Mouse (Mus musculus): Measurements from ENCODE around the gene Paqr9. TPM values are rescaled to one million over a fixed set of nuclear protein-coding genes. Genes with fewer than 3 reads are reported as not detected.

Gene Paqr9
- polyA plus RNA-seq, 1 experiment from 2014 or later: 0.16 TPM

DNA sequence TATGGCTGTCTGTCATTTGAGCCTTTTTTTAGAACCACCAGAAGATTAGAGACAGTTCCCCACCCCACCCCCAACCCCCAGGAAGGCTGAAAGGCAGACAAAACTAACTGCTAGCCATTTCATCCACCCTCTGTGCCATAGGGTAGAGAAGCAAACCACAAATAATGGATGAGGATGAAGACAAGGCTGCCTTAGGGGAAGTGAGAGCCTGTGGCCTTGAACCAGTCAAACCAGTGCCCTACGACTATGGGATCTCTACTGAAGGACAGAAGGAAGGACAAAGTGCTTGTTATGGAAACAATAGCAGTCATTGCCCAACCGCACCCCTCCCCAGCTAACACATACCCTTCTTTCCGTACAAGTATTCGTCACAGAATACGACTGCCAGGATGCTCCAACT, 9.8 kb downstream of the Paqr9 start:
- Histone ChIP-seq H3K27me3 (replicated peaks; ENCODE audit: low read depth, poor library complexity, severe bottlenecking) (peaks cover 23% of the 10 kb centered on the region), H3K9me3 (no peaks in the 10 kb centered on the region), H3K36me3 (replicated peaks) (no peaks in the 10 kb centered on the region), H3K4me3 (no peak overlapping the region), H3K27ac (replicated peaks) (no peak overlapping the region), H3K4me1 (0 out of 2 replicates have a peak, but pooled peaks cover 3% of the 10 kb centered on the region)
- DNase-seq (ENCODE audit: low spot score): no peak
- WGBS: 87% methylated on average over 5 of the region's 5 CpGs

GRCm38 (mm10) chr9:95569966-95570365, 10.5 kb downstream of the Paqr9 start:
- Histone ChIP-seq H3K4me1 (0 out of 2 replicates have a peak, but pooled peaks cover 3% of the 10 kb centered on the region), H3K27me3 (replicated peaks; ENCODE audit: low read depth, poor library complexity, severe bottlenecking) (0 out of 2 replicates have a peak, but pooled peaks cover 15% of the 10 kb centered on the region), H3K9me3 (no peaks in the 10 kb centered on the region), H3K4me3 (no peak overlapping the region), H3K36me3 (replicated peaks) (no peaks in the 10 kb centered on the region), H3K27ac (replicated peaks) (no peak overlapping the region)
- no peak for DNase-seq (ENCODE audit: low spot score)
- 91% methylated on average over 5 of the region's 5 CpGs for WGBS

- 88% methylated on average over 4 of the region's 4 CpGs for WGBS
- Histone ChIP-seq H3K27ac (replicated peaks) (no peak overlapping the region), H3K9me3 (no peaks in the 10 kb centered on the region), H3K4me1 (no peaks in the 10 kb centered on the region), H3K4me3 (no peak overlapping the region), H3K36me3 (replicated peaks) (no peaks in the 10 kb centered on the region), H3K27me3 (replicated peaks; ENCODE audit: low read depth, poor library complexity, severe bottlenecking) (0 out of 2 replicates have a peak, but pooled peaks cover 12% of the 10 kb centered on the region)
- no peak for DNase-seq (ENCODE audit: low spot score)
Measured at GRCm38 (mm10) chr9:95570604-95571003, 11.1 kb downstream of the Paqr9 start.

DNA sequence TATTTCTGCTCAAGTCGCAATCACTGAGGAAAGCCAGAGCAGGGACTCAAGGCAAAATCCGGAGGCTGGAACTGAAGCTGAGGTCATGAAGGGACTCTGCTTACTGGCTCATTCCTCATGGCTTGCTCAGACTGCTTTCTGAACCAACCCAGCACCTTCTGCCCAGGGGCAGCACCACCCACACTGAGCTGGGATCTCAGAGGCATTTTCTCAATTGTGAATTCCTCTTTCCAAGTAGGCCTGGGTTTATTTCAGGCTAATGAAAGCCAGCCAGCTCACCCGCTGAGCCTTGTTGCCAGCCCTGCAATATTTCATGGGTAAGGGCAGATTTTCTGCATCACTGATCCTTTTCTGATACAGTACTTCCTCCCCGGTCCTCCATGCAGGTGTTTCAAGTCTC, 12.0 kb downstream of the Paqr9 start:
- Histone ChIP-seq H3K4me1 (no peaks in the 10 kb centered on the region), H3K36me3 (replicated peaks) (no peaks in the 10 kb centered on the region), H3K27ac (replicated peaks) (no peak overlapping the region), H3K4me3 (no peak overlapping the region), H3K27me3 (replicated peaks; ENCODE audit: low read depth, poor library complexity, severe bottlenecking) (0 out of 2 replicates have a peak, but pooled peaks cover 6% of the 10 kb centered on the region), H3K9me3 (no peaks in the 10 kb centered on the region)
- WGBS: 82% methylated on average over 4 of the region's 4 CpGs
- DNase-seq (ENCODE audit: low spot score): no peak

DNA sequence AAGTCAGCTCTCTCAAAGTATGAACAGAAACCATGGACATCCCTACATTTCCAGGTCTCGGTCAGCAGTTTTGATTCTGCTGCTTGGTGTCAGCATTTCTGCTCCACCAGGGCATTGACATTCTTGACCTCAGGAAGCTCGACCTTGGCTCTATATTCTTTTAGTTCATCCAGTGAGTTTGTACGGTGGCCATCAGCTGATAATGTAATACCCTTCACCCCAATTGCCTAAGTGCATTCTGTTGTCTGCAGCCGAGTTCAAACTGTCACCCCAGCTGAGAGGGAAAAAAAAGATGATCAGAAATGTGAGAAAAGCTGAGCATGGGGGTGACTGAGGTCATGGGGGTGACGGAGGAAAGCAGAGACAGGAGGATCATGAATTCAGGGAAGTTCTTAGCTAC, 13.1 kb downstream of the Paqr9 start:
- no peaks in the 10 kb centered on the region for H3K4me1 ChIP-seq
- no peaks in the 10 kb centered on the region for H3K36me3 ChIP-seq (replicated peaks)
- no peak overlapping the region for H3K4me3 ChIP-seq
- 69% methylated on average over 5 of the region's 5 CpGs for WGBS
- H3K27ac ChIP-seq (replicated peaks): no peak overlapping the region
- no peak for DNase-seq (ENCODE audit: low spot score)
- H3K9me3 ChIP-seq: no peaks in the 10 kb centered on the region
- no peaks in the 10 kb centered on the region for H3K27me3 ChIP-seq (replicated peaks; ENCODE audit: low read depth, poor library complexity, severe bottlenecking)

DNA sequence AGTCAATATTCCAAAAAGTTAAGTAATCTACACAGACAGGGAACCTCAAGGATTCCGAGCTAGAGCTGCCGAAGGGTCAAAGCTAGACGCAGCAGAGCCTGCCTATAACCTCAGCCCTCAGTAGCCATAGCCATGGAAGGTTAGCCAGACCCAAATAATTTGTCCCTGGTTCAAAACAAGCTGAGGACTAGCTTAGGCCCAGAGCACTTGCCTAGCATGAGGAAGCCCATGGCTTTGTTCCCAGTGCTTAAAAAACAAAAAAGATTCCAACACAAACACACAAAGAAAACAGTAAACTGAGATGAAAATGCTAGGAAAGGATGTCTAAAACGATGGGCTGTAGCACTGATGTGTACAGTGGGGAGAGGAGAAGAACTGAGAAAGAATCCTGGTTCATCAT, 14.7 kb downstream of the Paqr9 start:
- Histone ChIP-seq H3K4me3 (no peak overlapping the region), H3K27ac (replicated peaks) (no peak overlapping the region), H3K27me3 (replicated peaks; ENCODE audit: low read depth, poor library complexity, severe bottlenecking) (no peaks in the 10 kb centered on the region), H3K36me3 (replicated peaks) (no peaks in the 10 kb centered on the region), H3K4me1 (no peaks in the 10 kb centered on the region), H3K9me3 (no peaks in the 10 kb centered on the region)
- DNase-seq (ENCODE audit: low spot score): no peak
- 85% methylated on average over 4 of the region's 4 CpGs for WGBS

DNA sequence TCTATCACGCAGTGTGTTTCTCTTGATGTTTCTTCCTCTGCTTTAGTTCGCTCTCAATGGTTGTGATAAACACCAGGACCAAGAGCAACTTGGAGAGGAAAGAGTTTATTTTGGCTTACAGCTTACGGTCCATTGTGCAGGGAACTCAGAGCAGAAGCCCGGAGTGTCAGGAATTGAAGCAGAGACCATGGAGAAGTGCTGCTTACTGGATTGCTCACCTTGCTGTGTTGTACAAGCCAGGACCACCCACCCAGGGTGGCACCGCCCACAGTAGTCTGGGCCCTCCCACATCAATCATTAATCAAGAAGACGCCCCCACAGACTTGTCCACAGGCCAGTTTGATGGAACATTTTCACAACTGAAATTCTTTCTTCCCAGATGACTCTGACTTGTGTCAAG, 18.0 kb downstream of the Paqr9 start:
- no peak overlapping the region for H3K27ac ChIP-seq (replicated peaks)
- no peak overlapping the region for H3K4me3 ChIP-seq
- peaks cover 15% of the 10 kb centered on the region for H3K4me1 ChIP-seq
- DNase-seq (ENCODE audit: low spot score): no peak
- no peaks in the 10 kb centered on the region for H3K36me3 ChIP-seq (replicated peaks)
- no peaks in the 10 kb centered on the region for H3K9me3 ChIP-seq
- 92% methylated on average over 6 of the region's 6 CpGs for WGBS
- peaks cover 33% of the 10 kb centered on the region for H3K27me3 ChIP-seq (replicated peaks; ENCODE audit: low read depth, poor library complexity, severe bottlenecking)

DNA sequence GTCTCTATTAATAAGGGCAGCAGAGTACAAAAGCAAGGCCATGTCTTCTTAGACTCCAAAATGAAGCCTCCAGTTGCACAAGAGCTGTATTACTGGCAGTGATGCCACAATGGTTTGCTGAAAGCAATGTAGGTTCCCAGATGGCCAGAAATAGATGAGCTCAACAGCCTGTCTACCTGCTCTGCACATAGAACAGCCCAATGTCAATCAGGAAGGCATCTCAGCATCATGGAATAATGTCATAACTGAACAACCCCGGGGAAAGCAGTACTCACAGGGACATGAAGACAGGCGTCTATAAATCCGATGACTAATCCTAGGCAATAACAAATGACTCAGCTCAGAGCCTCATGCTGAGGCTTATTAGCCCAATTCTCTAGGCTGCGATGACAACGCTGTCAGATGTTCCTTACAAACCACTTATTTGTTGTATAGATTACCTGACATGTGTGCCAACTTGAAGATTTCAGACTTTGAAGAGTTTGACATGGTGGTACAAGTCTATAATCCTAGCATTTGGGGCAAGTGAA, 19.0 kb downstream of the Paqr9 start:
- Histone ChIP-seq H3K4me3 (no peak overlapping the region), H3K27ac (replicated peaks) (no peak overlapping the region), H3K36me3 (replicated peaks) (no peaks in the 10 kb centered on the region), H3K4me1 (peaks cover 19% of the 10 kb centered on the region), H3K9me3 (no peaks in the 10 kb centered on the region), H3K27me3 (replicated peaks; ENCODE audit: low read depth, poor library complexity, severe bottlenecking) (peaks cover 39% of the 10 kb centered on the region)
- DNase-seq (ENCODE audit: low spot score): no peak
- 92% methylated on average over 5 of the region's 5 CpGs for WGBS

- Histone ChIP-seq H3K9me3 (no peaks in the 10 kb centered on the region), H3K27ac (replicated peaks) (no peak overlapping the region), H3K36me3 (replicated peaks) (no peaks in the 10 kb centered on the region), H3K4me1 (peaks cover 21% of the 10 kb centered on the region), H3K27me3 (replicated peaks; ENCODE audit: low read depth, poor library complexity, severe bottlenecking) (peaks cover 44% of the 10 kb centered on the region), H3K4me3 (no peak overlapping the region; the same call in 1 of the 2 replicates)
- WGBS: 37% methylated on average over 16 of the region's 16 CpGs
- no peak for DNase-seq (ENCODE audit: low spot score)
Measured at GRCm38 (mm10) chr9:95581021-95581757, 21.7 kb downstream of the Paqr9 start.

- no peak overlapping the region for H3K27ac ChIP-seq (replicated peaks)
- no peaks in the 10 kb centered on the region for H3K9me3 ChIP-seq
- H3K4me1 ChIP-seq: peaks cover 21% of the 10 kb centered on the region
- no peaks in the 10 kb centered on the region for H3K36me3 ChIP-seq (replicated peaks)
- peaks cover 44% of the 10 kb centered on the region for H3K27me3 ChIP-seq (replicated peaks; ENCODE audit: low read depth, poor library complexity, severe bottlenecking)
- H3K4me3 ChIP-seq: peak overlapping the region; percentile 53
- 7% methylated on average over 20 of the region's 20 CpGs for WGBS
- peak; percentile 57 for DNase-seq (ENCODE audit: low spot score)
Measured at GRCm38 (mm10) chr9:95581758-95582515, 22.5 kb downstream of the Paqr9 start.

- Histone ChIP-seq H3K4me1 (peaks cover 21% of the 10 kb centered on the region), H3K27ac (replicated peaks) (no peak overlapping the region), H3K36me3 (replicated peaks) (no peaks in the 10 kb centered on the region), H3K27me3 (replicated peaks; ENCODE audit: low read depth, poor library complexity, severe bottlenecking) (peaks cover 44% of the 10 kb centered on the region), H3K9me3 (no peaks in the 10 kb centered on the region), H3K4me3 (peak overlapping the region; percentile 53)
- DNase-seq (ENCODE audit: low spot score): peak; percentile 13
- WGBS: 7% methylated on average over 8 of the region's 8 CpGs
Measured at GRCm38 (mm10) chr9:95582555-95582954, 23.1 kb downstream of the Paqr9 start.

GRCm38 (mm10) chr9:95586046-95586445, 26.6 kb downstream of the Paqr9 start:
- WGBS: 77% methylated on average over 5 of the region's 5 CpGs
- peaks cover 19% of the 10 kb centered on the region for H3K4me1 ChIP-seq
- no peak for DNase-seq (ENCODE audit: low spot score)

More at GRCm38 (mm10) chr9:95586046-95586445, 26.6 kb downstream of the Paqr9 start:
- no peaks in the 10 kb centered on the region for H3K9me3 ChIP-seq
- peaks cover 26% of the 10 kb centered on the region for H3K27me3 ChIP-seq (replicated peaks; ENCODE audit: low read depth, poor library complexity, severe bottlenecking)
- no peak overlapping the region for H3K4me3 ChIP-seq
- H3K36me3 ChIP-seq (replicated peaks): no peaks in the 10 kb centered on the region
- H3K27ac ChIP-seq (replicated peaks): no peak overlapping the region

All from embryonic facial prominence, embryonic 10.5 days (tissue).